In the genomic region with DNA sequence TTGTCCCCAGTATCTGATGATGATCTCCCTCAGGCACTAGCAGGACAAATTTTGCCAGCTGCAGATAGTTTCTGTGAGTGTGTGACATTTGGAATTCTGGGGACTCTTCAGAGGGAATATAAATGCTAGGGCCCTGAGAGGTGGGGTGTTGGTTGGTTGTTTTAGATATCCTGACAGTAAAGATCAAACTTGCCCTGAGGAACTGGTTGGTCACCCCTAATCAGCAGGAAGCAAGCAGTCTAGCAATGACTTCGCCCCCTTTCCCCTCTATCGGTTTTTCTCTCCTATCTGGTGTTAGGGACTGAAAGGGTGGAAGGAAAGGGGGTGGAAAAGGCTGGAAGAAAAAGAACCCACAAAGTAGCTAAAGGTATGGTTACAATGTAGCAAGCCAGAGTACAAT, we compare ENCODE assay signal across 18 mouse cellular contexts. TPM values are rescaled to one million over a fixed set of nuclear protein-coding genes. Genes with fewer than 3 reads are reported as not detected.
DNase-seq lines count a peak whose midpoint lies in the region; ATAC-seq and TF ChIP-seq lines count a peak whose summit lies in the region.
"Had no signal": no experiment of that assay in that cellular context is flagged by ENCODE, and none has a peak within 500 bp of the region (broad histone marks: within the 10 kb centered on the region; RNA-seq: fewer than 3 reads in every experiment).

No protein-coding gene starts in this region.

- H3K9me3 ChIP-seq in forebrain, embryonic 11.5 days (ENCODE audit: control insufficient read depth, low read length): no peaks in the 10 kb centered on the region
- H3K9me3 ChIP-seq in forebrain, embryonic 14.5 days (replicated peaks; ENCODE audit: control insufficient read depth, low read length): no peaks in the 10 kb centered on the region
- no peaks in the 10 kb centered on the region for H3K9me3 ChIP-seq in neural tube, embryonic 12.5 days
- no peaks in the 10 kb centered on the region for H3K9me3 ChIP-seq in liver, embryonic 13.5 days (replicated peaks)
- H3K9me3 ChIP-seq: limb, embryonic 15.5 days; midbrain, embryonic 12.5 days had no signal

- peaks cover 8% of the 10 kb centered on the region for H3K4me1 ChIP-seq in forebrain, embryonic 11.5 days (replicated peaks; ENCODE audit: control insufficient read depth, insufficient read depth, low read length)
- H3K4me1 ChIP-seq in forebrain, embryonic 14.5 days (ENCODE audit: control insufficient read depth, insufficient read depth, low read length): peaks cover 11% of the 10 kb centered on the region
- H3K4me1 ChIP-seq in neural tube, embryonic 12.5 days: peaks cover 10% of the 10 kb centered on the region
- peaks cover 47% of the 10 kb centered on the region for H3K4me1 ChIP-seq in liver, embryonic 13.5 days (replicated peaks)

- no peak for DNase-seq in forebrain, embryonic 11.5 days (ENCODE audit: low spot score)
- no peak for DNase-seq in forebrain, embryonic 14.5 days (ENCODE audit: low spot score)
- DNase-seq in neural tube, embryonic 10.5 days (ENCODE audit: extremely low spot score, low spot score): no peak
- DNase-seq in liver, embryonic 13.5 days: no peak
- no peak for DNase-seq in right cerebral cortex, adult 2 months (ENCODE audit: low spot score in 2 of 2)
- DNase-seq in gastrocnemius, postnatal 25 days: no peak
- no peak for DNase-seq in layer of hippocampus, adult 2 months (ENCODE audit: low spot score in 2 of 2)
- DNase-seq: cerebellum, adult 2 months; gastrocnemius, postnatal 36 days; lung, postnatal 14 days; thymus, postnatal 36 days had no signal

- ATAC-seq in forebrain, embryonic 11.5 days (replicated peaks; ENCODE audit: low FRiP score): no peak
- ATAC-seq in forebrain, embryonic 14.5 days: no peak
- ATAC-seq in neural tube, embryonic 12.5 days (ENCODE audit: low FRiP score, low read depth): no peak
- peak; percentile 16; the same call in 1 of the 2 replicates for ATAC-seq in liver, embryonic 13.5 days (ENCODE audit: low read depth)
- ATAC-seq: inflammation-experienced regulatory T-cells, adult 6 months had no signal

- H3K9ac ChIP-seq in forebrain, embryonic 11.5 days (ENCODE audit: low read length): peak overlapping the region; percentile 7; the same call in 1 of the 2 replicates
- no peak overlapping the region for H3K9ac ChIP-seq in forebrain, embryonic 14.5 days (ENCODE audit: low read length)
- 0 out of 2 replicates have a peak overlapping the region, but pooled peaks have one; percentile 26 for H3K9ac ChIP-seq in neural tube, embryonic 12.5 days
- peak overlapping the region; percentile 91 for H3K9ac ChIP-seq in liver, embryonic 13.5 days

- H3K27ac ChIP-seq in forebrain, embryonic 11.5 days (ENCODE audit: low read depth, low read length): no peak overlapping the region
- H3K27ac ChIP-seq in forebrain, embryonic 14.5 days (ENCODE audit: low read depth, low read length): no peak overlapping the region
- no peak overlapping the region for H3K27ac ChIP-seq in neural tube, embryonic 12.5 days
- peak overlapping the region; percentile 64 for H3K27ac ChIP-seq in liver, embryonic 13.5 days
- H3K27ac ChIP-seq in layer of hippocampus, adult 2 months: no peak overlapping the region
- H3K27ac ChIP-seq: kidney, postnatal 0 days; limb, embryonic 15.5 days; midbrain, embryonic 12.5 days had no signal

- 87% methylated on average over 2 of the region's 2 CpGs for WGBS in forebrain, embryonic 11.5 days
- 84% methylated on average over 2 of the region's 2 CpGs for WGBS in forebrain, embryonic 14.5 days
- WGBS in neural tube, embryonic 12.5 days: 84% methylated on average over 2 of the region's 2 CpGs
- 17% methylated on average over 2 of the region's 2 CpGs for WGBS in liver, embryonic 13.5 days (ENCODE audit: insufficient replicate concordance)

- H3K36me3 ChIP-seq in forebrain, embryonic 11.5 days (ENCODE audit: control insufficient read depth, insufficient read depth, low read length): no peaks in the 10 kb centered on the region
- H3K36me3 ChIP-seq in forebrain, embryonic 14.5 days (ENCODE audit: control insufficient read depth, insufficient read depth, low read length): peaks cover 29% of the 10 kb centered on the region
- H3K36me3 ChIP-seq in neural tube, embryonic 12.5 days: peaks cover 22% of the 10 kb centered on the region; the same call in 1 of the 2 replicates
- peaks cover 33% of the 10 kb centered on the region for H3K36me3 ChIP-seq in liver, embryonic 13.5 days

- no peak overlapping the region for H3K4me2 ChIP-seq in forebrain, embryonic 11.5 days (ENCODE audit: low read depth, low read length, severe bottlenecking)
- no peak overlapping the region for H3K4me2 ChIP-seq in forebrain, embryonic 14.5 days (ENCODE audit: low read length)
- no peak overlapping the region for H3K4me2 ChIP-seq in neural tube, embryonic 12.5 days (replicated peaks)
- H3K4me2 ChIP-seq in liver, embryonic 13.5 days: peak overlapping the region; percentile 97

- no peak for TF ChIP-seq CTCF in layer of hippocampus, adult 2 months (conservative IDR thresholded peaks at IDR 0.05)

- H3K27me3 ChIP-seq in forebrain, embryonic 11.5 days (ENCODE audit: control insufficient read depth, insufficient read depth, low read length): no peaks in the 10 kb centered on the region
- no peaks in the 10 kb centered on the region for H3K27me3 ChIP-seq in forebrain, embryonic 14.5 days (replicated peaks; ENCODE audit: control insufficient read depth, insufficient read depth, low read length)
- H3K27me3 ChIP-seq in neural tube, embryonic 12.5 days (replicated peaks): no peaks in the 10 kb centered on the region
- H3K27me3 ChIP-seq in liver, embryonic 13.5 days: no peaks in the 10 kb centered on the region
- H3K27me3 ChIP-seq: limb, embryonic 15.5 days had no signal

- no peak overlapping the region for H3K4me3 ChIP-seq in forebrain, embryonic 11.5 days (ENCODE audit: low read depth, low read length)
- no peak overlapping the region for H3K4me3 ChIP-seq in forebrain, embryonic 14.5 days (ENCODE audit: low read depth, low read length)
- H3K4me3 ChIP-seq in neural tube, embryonic 12.5 days: no peak overlapping the region
- peak overlapping the region; percentile 89 for H3K4me3 ChIP-seq in liver, embryonic 13.5 days (replicated peaks)
- H3K4me3 ChIP-seq in layer of hippocampus, adult 2 months: no peak overlapping the region

RNA-seq across cellular contexts. Expression of a gene that starts 2.0 kb away (rescaled TPM):
- 20.2 TPM in 2 replicates for polyA plus RNA-seq in forebrain, embryonic 11.5 days (2014; fragmentation: Nextera tagmentation; extraction: Ambion mirVana)
- 19.6 and 25.9 TPM in 2 replicates for polyA plus RNA-seq in forebrain, embryonic 14.5 days (2014; fragmentation: Nextera tagmentation; extraction: Ambion mirVana)
- 33.3 and 36.4 TPM in 2 replicates for polyA plus RNA-seq in neural tube, embryonic 12.5 days (2016; fragmentation: Nextera tagmentation; extraction: Ambion mirVana)
- polyA plus RNA-seq in liver, embryonic 13.5 days (2015; fragmentation: Nextera tagmentation; extraction: Ambion mirVana): 30.8 and 34.2 TPM in 2 replicates
- total RNA-seq in gastrocnemius, postnatal 25 days (2021): 10 to 100 TPM; 54.3 to 55.4 TPM
- total RNA-seq in layer of hippocampus, adult 2 months (2021): 100 to 1,000 TPM; 102 to 103 TPM

RNA-seq across cellular contexts. Expression of a gene that starts 5.4 kb away (rescaled TPM):
- polyA plus RNA-seq in forebrain, embryonic 11.5 days (2014; fragmentation: Nextera tagmentation; extraction: Ambion mirVana): 0.15 and 0.20 TPM in 2 replicates
- 0.30 and 0.33 TPM in 2 replicates for polyA plus RNA-seq in forebrain, embryonic 14.5 days (2014; fragmentation: Nextera tagmentation; extraction: Ambion mirVana)
- polyA plus RNA-seq in neural tube, embryonic 12.5 days (2016; fragmentation: Nextera tagmentation; extraction: Ambion mirVana): 0.22 and 0.71 TPM in 2 replicates
- polyA plus RNA-seq in liver, embryonic 13.5 days (2015; fragmentation: Nextera tagmentation; extraction: Ambion mirVana): 4.5 and 4.8 TPM in 2 replicates
- total RNA-seq in gastrocnemius, postnatal 25 days (2021): not detected
- 1 to 10 TPM; 1.7 to 2.9 TPM for total RNA-seq in layer of hippocampus, adult 2 months (2021)
- total RNA-seq: gastrocnemius, postnatal 36 days; hematopoietic stem cell, adult 5-6 weeks had no signal
- polyA plus RNA-seq: heart, embryonic 14.5 days; inflammation-experienced regulatory T-cells, adult 6 months had no signal
